Mouse (Mus musculus): Measurements from ENCODE around the gene Dusp9.

DNA sequence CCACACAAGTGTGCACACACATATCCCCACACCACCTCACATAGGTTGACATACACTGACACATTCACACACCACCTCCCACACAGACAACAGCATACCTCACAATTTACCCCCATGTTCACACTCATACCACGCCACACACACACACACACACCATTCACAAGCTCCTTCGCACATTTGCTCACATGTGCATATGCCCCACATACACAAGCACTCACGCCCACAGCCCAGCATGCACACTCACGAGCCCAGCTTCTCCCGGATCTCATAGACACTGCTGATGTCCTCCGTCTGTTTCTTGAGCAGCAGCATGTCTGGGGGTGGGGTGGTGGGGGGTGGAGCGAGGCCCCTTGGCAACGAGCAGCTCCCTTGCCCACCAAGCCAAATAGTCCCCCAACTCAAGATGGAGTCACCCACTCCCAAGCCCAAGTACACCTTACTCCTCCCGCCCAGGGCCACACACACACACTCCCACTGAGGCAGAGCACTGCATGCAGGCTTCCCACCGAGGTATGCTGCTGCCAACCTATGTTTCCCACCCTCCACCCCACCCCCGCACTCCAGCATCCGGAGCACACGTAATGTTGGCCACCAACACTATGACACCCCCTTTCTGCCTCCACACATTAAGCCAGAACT is 19.8 kb downstream of the Dusp9 start:
- TF ChIP-seq CTCF (conservative IDR thresholded peaks at IDR 0.05; ENCODE audit: insufficient read depth, insufficient read length, low read depth, low read length), result no peak
- TF ChIP-seq POLR2A (IDR thresholded peaks at IDR 0.05; ENCODE audit: low read depth, low read length), result no peak
